Mouse (Mus musculus): ENCODE results near the gene Mettl2. TPM values are rescaled to one million over a fixed set of nuclear protein-coding genes. Genes with fewer than 3 reads are reported as not detected.
A peak's percentile ranks its signal among the peaks of the same experiment; 100 is the strongest.

Mettl2 gene
- polyA plus RNA-seq, 1 experiment from 2014 or later, result 57.2 TPM

DNA sequence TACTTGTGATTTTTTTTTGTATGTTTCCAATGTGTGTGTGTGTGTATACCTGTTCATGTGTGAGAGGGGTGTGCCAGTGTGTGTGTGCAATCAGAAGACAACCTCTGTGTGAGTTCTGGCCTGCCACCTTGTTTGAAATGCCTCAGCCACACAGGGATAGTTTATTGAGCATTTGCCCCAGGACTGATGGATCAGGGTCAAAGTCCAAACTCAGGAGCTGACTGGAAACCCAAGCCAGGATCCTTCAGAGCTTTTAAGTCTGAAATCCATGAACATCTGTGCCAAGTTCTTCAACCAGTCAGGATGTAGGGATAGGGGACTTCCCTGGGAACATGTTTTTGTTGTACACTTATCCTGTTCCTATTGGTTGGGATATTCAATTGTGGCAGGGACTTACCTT is 31.8 kb downstream of the Mettl2 start:
- DNase-seq (ENCODE audit: low spot score), result no peak
- Histone ChIP-seq H3K36me3 (replicated peaks) (no peaks in the 10 kb centered on the region), H3K9me3 (peaks cover 8% of the 10 kb centered on the region), H3K4me1 (peaks cover 41% of the 10 kb centered on the region), H3K27me3 (replicated peaks; ENCODE audit: low read depth, poor library complexity, severe bottlenecking) (peaks cover 7% of the 10 kb centered on the region), H3K4me3 (no peak overlapping the region), H3K27ac (replicated peaks) (no peak overlapping the region)

DNA sequence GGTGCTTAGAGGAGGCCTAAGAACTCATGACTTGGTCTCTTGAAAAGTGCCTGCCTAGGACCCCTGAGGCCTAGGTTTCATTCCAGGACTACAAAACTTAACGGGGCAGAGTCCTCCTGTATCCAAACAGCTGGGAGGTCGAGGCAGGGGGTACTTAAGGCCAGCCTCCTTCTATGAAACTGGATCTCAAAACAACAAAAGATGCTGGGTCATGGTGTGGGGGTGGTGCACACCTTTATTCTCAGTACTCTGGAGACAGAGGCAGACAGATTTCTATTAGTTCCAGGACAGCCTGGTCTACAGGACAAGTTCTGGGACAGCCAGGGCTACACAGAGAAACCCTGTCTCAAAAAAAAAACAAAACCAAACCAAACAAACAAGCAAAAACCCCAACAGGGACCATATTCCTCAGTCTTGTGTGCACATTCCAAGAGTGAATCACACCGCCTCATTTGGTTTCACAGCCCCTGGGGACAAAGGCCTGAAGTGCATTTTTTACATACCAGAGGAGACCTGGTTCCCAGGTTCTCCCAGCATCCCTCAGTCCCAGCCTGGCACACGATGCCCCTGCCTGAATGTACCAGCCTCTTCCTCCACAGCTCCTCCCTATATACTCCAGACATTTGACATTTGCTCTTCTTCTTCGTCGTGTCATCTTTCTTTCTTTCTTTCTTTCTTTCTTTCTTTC is 33.6 kb downstream of the Mettl2 start:
- peaks cover 24% of the 10 kb centered on the region for H3K4me1 ChIP-seq
- no peaks in the 10 kb centered on the region for H3K36me3 ChIP-seq (replicated peaks)
- peaks cover 20% of the 10 kb centered on the region for H3K9me3 ChIP-seq
- no peak for DNase-seq (ENCODE audit: low spot score)
- WGBS, result 56% methylated on average over 6 of the region's 6 CpGs
- peaks cover 11% of the 10 kb centered on the region for H3K27me3 ChIP-seq (replicated peaks; ENCODE audit: low read depth, poor library complexity, severe bottlenecking)
- H3K4me3 ChIP-seq, result no peak overlapping the region
- H3K27ac ChIP-seq (replicated peaks), result no peak overlapping the region

- Histone ChIP-seq H3K4me3 (no peak overlapping the region), H3K36me3 (replicated peaks) (0 out of 2 replicates have a peak, but pooled peaks cover 8% of the 10 kb centered on the region), H3K9me3 (peaks cover 36% of the 10 kb centered on the region), H3K4me1 (peaks cover 8% of the 10 kb centered on the region), H3K27me3 (replicated peaks; ENCODE audit: low read depth, poor library complexity, severe bottlenecking) (peaks cover 19% of the 10 kb centered on the region), H3K27ac (replicated peaks) (no peak overlapping the region)
- no peak for DNase-seq (ENCODE audit: low spot score)
- WGBS, result 91% methylated on average over 2 of the region's 2 CpGs
Observed at GRCm38 (mm10) chr11:105161411-105161810, 35.2 kb downstream of the Mettl2 start.

- DNase-seq (ENCODE audit: low spot score), result no peak
- Histone ChIP-seq H3K27ac (replicated peaks) (no peak overlapping the region), H3K36me3 (replicated peaks) (0 out of 2 replicates have a peak, but pooled peaks cover 8% of the 10 kb centered on the region), H3K9me3 (peaks cover 42% of the 10 kb centered on the region), H3K4me3 (no peak overlapping the region), H3K27me3 (replicated peaks; ENCODE audit: low read depth, poor library complexity, severe bottlenecking) (peaks cover 12% of the 10 kb centered on the region; the same call in 1 of the 2 replicates), H3K4me1 (no peaks in the 10 kb centered on the region)
- WGBS, result 84% methylated on average over 69 of the region's 69 CpGs
Observed at GRCm38 (mm10) chr11:105164516-105165510, 38.6 kb downstream of the Mettl2 start.

DNA sequence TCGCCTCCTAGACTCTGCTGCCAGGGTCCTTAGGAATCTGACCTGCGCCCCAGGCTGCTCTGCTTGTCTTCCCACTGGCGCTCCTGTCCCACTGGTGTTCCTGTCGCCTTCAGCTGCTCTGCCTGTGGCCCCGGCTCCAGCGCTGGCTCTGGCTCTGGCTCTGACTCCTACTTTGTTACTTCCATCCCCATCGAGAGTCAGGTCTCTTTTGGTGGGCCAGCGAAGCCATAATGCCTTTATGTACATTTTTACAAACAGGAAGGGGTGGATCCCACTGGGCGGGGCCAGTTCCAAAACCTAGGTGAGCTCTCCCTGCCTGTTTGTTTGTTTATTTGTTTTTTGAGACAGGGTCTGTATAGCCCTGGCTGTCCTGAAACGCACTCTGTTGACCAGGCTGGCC is 40.6 kb downstream of the Mettl2 start:
- WGBS, result 92% methylated on average over 10 of the region's 10 CpGs
- no peak overlapping the region for H3K27ac ChIP-seq (replicated peaks)
- H3K36me3 ChIP-seq (replicated peaks), result 0 out of 2 replicates have a peak, but pooled peaks cover 8% of the 10 kb centered on the region
- H3K9me3 ChIP-seq, result peaks cover 42% of the 10 kb centered on the region
- H3K27me3 ChIP-seq (replicated peaks; ENCODE audit: low read depth, poor library complexity, severe bottlenecking), result peaks cover 12% of the 10 kb centered on the region; the same call in 1 of the 2 replicates
- no peak for DNase-seq (ENCODE audit: low spot score)
- no peak overlapping the region for H3K4me3 ChIP-seq
- no peaks in the 10 kb centered on the region for H3K4me1 ChIP-seq

DNA sequence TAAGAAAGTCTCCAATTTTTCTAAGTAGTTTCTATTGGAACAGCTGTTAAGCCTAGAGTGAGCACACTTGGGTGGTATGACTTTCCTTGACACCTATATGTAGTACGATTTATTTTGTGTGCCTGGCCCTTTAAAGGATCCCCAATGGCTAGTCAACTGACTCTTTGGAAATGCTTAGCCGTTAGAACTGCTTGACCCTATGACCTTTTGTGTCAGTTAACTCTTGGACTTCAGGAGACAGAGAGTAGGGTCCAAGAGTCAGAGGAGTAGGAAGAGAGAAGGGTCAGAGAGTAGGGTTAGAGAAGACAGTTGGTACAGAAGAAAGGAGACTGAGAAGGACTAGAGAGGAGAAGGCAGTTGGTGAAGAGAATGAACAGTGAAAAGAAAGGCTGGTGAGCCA is 52.3 kb downstream of the Mettl2 start, which contains the start of gene Tlk2:
TSS of gene Tlk2 (plus strand) at position 292 of the 400 bp plus-strand sequence.
- no peak for DNase-seq (ENCODE audit: low spot score)
- Histone ChIP-seq H3K27me3 (replicated peaks; ENCODE audit: low read depth, poor library complexity, severe bottlenecking) (no peaks in the 10 kb centered on the region), H3K9me3 (peaks cover 2% of the 10 kb centered on the region; the same call in 1 of the 2 replicates), H3K27ac (replicated peaks) (peak within 1 kb of the TSS; percentile 99; the same call in 1 of the 2 replicates), H3K36me3 (replicated peaks) (peaks cover 16% of the 10 kb centered on the region), H3K4me3 (peak within 1 kb of the TSS; percentile 87), H3K4me1 (peaks cover 26% of the 10 kb centered on the region)
- WGBS, result 39% methylated on average over 2 of the region's 2 CpGs

DNA sequence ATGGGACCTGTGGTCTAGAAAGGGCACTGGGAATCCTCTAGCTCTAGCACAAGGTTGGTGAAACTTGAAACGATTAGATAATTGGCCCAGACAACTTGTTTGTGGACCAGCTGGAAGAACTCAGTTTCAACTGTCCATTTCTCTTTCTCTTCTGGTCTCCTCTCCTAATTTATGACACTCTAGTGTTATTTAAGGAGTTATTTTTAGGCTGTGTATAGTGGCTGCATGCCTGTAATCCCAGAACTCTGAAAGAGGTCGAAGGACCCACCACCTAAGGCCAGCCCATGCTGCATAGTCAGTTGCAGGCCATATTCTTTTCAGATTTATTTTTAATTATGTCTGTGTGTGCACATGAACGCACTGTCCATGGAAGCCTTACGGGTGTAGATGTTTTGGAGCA is 53.3 kb downstream of the Mettl2 start:
- peaks cover 2% of the 10 kb centered on the region; the same call in 1 of the 2 replicates for H3K9me3 ChIP-seq
- H3K4me1 ChIP-seq, result peaks cover 26% of the 10 kb centered on the region
- H3K4me3 ChIP-seq, result peak overlapping the region; percentile 87
- H3K36me3 ChIP-seq (replicated peaks), result peaks cover 24% of the 10 kb centered on the region
- H3K27ac ChIP-seq (replicated peaks), result peak overlapping the region; percentile 99; the same call in 1 of the 2 replicates
- H3K27me3 ChIP-seq (replicated peaks; ENCODE audit: low read depth, poor library complexity, severe bottlenecking), result no peaks in the 10 kb centered on the region
- DNase-seq (ENCODE audit: low spot score), result no peak
- WGBS, result 86% methylated on average over 4 of the region's 4 CpGs

GRCm38 (mm10) chr11:105180471-105181091 is 54.4 kb downstream of the Mettl2 start:
- WGBS, result 1% methylated on average over 35 of the region's 35 CpGs
- Histone ChIP-seq H3K4me1 (peaks cover 26% of the 10 kb centered on the region), H3K27ac (replicated peaks) (peak overlapping the region; percentile 99), H3K27me3 (replicated peaks; ENCODE audit: low read depth, poor library complexity, severe bottlenecking) (no peaks in the 10 kb centered on the region), H3K9me3 (peaks cover 2% of the 10 kb centered on the region; the same call in 1 of the 2 replicates), H3K4me3 (peak overlapping the region; percentile 87), H3K36me3 (replicated peaks) (peaks cover 35% of the 10 kb centered on the region)
- peak; percentile 61 for DNase-seq (ENCODE audit: low spot score)

DNA sequence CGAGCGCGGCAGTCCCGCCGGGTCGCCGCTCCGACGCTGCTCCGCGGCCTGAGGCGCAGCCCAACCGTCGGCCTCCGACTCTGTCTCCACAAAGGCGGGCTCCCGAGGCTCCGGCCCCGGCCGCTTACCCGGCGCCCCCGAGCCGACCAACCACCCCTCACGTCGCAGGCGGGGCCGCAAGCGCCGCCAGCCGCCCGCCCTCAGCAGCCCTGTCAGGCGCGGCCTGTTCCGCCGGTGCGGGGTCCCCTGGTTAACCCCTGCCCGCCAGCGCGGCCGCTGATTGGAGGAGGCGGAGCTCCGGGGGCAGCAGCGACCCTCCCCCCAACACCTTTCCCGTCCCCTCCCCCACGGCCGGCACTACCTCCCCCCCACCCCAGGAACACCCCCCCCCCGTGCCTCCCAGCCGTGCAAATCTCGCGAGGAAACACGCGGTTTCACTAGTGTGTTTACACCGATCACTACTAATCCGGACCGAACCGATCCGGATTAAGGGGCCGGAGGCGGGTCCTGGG is 55.0 kb downstream of the Mettl2 start:
- peak; percentile 98 for DNase-seq (ENCODE audit: low spot score)
- peaks cover 41% of the 10 kb centered on the region for H3K36me3 ChIP-seq (replicated peaks)
- peaks cover 2% of the 10 kb centered on the region; the same call in 1 of the 2 replicates for H3K9me3 ChIP-seq
- no peaks in the 10 kb centered on the region for H3K27me3 ChIP-seq (replicated peaks; ENCODE audit: low read depth, poor library complexity, severe bottlenecking)
- H3K4me1 ChIP-seq, result peaks cover 26% of the 10 kb centered on the region
- peak overlapping the region; percentile 99 for H3K27ac ChIP-seq (replicated peaks)
- WGBS, result 0% methylated on average over 60 of the region's 60 CpGs
- peak overlapping the region; percentile 87 for H3K4me3 ChIP-seq

GRCm38 (mm10) chr11:105181689-105182460 is 55.6 kb downstream of the Mettl2 start:
- peak; percentile 72 for DNase-seq (ENCODE audit: low spot score)
- under 1% methylated on average over 89 of the region's 89 CpGs for WGBS
- peaks cover 2% of the 10 kb centered on the region; the same call in 1 of the 2 replicates for H3K9me3 ChIP-seq
- H3K27me3 ChIP-seq (replicated peaks; ENCODE audit: low read depth, poor library complexity, severe bottlenecking), result no peaks in the 10 kb centered on the region
- peaks cover 26% of the 10 kb centered on the region for H3K4me1 ChIP-seq
- H3K36me3 ChIP-seq (replicated peaks), result peaks cover 48% of the 10 kb centered on the region
- peak overlapping the region; percentile 87 for H3K4me3 ChIP-seq
- H3K27ac ChIP-seq (replicated peaks), result peak overlapping the region; percentile 99

DNA sequence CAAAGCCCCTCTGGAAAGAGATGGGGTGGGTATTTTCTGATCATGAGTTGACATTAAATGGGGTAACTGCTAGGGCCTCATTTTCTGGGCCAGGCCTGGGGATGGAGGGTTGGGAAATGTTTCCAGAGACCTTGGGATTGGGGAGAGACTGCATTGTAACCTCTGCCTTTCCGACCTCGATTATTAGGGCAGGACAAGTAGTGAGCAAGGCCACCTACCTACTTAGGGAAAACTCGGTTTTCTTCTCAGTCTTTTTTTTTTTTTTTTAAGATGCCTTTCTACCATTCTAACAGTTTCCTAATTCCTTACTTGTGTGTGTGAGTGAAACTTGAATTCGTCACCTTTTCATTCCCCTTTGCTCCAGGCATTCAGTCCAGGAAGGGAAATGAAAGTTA is 56.2 kb downstream of the Mettl2 start:
- H3K9me3 ChIP-seq, result peaks cover 2% of the 10 kb centered on the region; the same call in 1 of the 2 replicates
- no peaks in the 10 kb centered on the region for H3K27me3 ChIP-seq (replicated peaks; ENCODE audit: low read depth, poor library complexity, severe bottlenecking)
- H3K27ac ChIP-seq (replicated peaks), result peak overlapping the region; percentile 99
- DNase-seq (ENCODE audit: low spot score), result no peak
- peaks cover 26% of the 10 kb centered on the region for H3K4me1 ChIP-seq
- H3K4me3 ChIP-seq, result peak overlapping the region; percentile 87
- H3K36me3 ChIP-seq (replicated peaks), result peaks cover 51% of the 10 kb centered on the region
- WGBS, result 10% methylated on average over 4 of the region's 4 CpGs
